Mouse (Mus musculus): ENCODE results near the gene Pja2.
"Not testable (repeated sequence)": the region's sequence is repeated elsewhere in the genome, so short reads cannot be mapped to it uniquely, and the experiment has no call there.

Pja2 gene

GRCm38 (mm10) chr17:64281368-64281767, 50.3 kb downstream of the Pja2 start:
- DNase-seq (ENCODE audit: low spot score in 2 of 2) = peak in 1 of 2 experiments; percentile 36

DNA sequence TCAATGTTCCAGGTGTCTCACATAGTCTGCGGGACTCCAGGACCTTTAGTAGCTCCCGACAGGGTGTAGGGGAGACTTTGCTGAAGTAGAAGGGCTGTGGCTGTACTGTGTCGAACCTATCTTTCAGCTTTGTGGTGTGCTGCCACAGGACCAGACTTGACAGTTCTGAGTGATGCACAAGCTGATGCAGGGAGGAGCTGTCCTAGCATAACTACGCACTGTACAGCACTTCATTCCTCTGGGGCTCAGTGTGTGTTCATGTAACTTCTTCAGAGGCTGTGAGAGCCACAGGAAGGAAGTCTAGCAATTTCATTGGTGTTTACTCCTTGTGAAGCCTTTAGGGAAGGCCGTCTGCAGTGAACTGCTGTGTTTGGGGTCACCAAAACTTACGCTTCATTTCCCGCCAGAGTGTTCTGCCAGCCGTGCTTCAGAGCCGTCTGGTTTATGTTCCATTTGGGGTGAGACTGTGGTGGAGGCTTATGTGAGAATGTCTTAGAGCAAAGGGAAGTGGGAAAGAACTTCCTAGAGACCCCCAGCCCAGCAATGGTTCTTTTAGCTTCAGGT, 54.0 kb downstream of the Pja2 start:
- DNase-seq (ENCODE audit: low spot score in 2 of 2) = no peak

DNA sequence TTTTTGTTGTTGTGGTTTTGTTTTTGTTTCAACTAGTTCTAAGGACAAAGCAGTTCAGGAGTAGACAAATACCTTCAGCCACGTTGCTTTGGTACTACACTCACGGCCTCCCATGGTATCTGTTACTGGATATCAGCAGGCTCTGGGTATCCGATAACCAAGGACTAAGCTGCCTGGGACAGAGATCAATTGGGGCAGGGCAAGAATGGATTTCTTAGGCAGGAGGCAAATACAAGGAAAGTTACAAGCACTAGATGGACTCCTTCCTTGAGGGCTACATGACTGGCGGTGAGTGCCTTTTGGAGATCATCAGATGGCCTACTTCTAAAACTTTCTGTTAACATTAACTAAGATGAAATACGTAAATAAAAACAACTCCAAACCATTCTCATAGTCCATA, 55.0 kb downstream of the Pja2 start:
- no peak for DNase-seq (ENCODE audit: low spot score in 2 of 2)

DNA sequence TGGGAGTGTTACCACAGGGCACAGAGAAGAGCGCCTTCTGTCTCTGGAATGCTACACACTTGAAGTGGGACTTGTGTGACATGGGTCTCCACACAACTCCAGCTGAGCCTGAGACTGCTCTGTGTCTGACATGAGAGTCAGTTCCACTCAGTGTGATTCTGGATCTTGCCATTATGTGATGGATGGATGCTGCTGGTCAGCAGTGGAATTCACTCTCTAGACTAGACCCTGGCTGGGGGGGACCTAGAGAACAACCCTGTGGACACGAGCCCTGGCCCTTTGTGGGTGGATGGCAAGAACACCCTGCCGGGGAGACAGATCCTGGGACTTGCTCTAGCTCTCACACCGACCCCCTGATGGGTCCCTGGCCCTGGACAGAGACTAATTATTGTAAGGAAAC, 56.5 kb downstream of the Pja2 start:
- no peak for DNase-seq (ENCODE audit: low spot score in 2 of 2)

DNA sequence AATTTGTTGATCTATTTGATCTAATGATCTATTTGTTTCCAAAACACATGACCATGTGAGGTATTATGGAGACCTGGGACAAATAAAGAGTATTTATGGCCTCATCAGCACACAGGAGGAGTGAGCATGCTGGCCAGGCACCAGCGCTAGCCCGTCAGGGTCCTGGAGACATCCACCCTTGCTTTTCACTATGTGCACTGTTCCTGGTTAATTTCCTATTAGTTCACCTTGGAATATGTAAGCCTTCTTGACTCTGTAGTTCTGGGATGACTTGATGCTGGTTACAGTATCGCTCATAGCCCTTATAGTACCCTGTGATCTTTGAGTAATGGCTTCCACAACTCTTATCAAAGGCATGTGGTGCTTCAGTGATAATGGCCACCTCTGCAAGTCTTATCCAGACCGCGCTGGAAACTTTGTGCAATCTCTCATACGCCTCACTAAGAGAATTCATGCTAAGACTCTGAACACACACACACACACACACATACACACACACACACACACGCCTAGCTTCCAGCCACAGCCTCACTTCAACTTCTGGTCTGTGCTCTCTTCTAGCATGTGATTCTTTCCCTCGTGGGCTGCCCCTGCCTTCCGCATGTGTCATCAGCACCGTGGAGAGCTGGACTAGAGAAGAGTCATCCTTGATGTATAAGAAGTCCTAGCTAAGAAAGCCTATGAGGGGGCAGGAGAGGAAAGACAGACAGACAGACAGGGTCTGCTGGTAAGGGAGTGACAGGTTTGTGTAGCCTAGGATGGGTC, 57.2 kb downstream of the Pja2 start:
- no peak for DNase-seq (ENCODE audit: low spot score in 2 of 2)

GRCm38 (mm10) chr17:64260571-64260970, 71.1 kb downstream of the Pja2 start:
- no peak for DNase-seq (ENCODE audit: low spot score in 2 of 2)

DNA sequence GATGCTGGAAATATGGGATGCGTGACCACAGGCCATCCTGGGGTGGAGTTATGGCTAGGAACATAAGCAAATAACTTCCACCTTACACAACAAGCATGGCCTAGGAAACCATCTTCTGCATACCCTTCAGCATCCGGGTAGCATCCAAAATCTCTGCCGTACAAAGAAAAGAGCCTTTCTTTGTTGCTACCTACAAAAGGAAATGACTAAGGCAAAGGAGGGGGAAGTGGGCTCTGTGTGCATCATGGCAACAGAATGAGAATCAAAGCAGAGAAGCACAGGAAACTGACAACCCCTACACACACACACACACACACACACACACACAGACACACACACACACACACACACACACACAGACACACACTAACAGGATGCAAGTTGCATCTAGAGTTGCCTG, 83.5 kb downstream of the Pja2 start:
- no peak for DNase-seq (ENCODE audit: low spot score in 2 of 2)

DNA sequence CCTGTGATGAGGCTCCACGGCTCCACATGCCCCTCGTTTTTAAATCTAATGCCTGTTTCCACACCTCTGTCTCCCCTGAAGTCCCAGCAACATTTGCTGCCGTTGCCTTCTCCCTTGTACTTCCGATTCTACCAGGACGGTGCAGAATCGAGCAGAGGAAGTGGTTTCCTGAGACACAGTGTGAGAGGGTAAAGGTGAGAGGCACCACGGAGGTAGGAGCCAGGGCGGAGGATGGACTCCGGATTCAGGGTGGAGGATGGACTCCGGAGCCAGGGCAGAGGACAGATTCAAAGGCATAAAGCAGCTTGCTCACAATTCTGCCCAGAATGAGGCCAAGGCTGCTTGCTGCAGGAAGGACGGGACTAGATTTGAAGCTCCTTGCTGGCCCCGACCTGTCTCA, 88.8 kb downstream of the Pja2 start:
- DNase-seq (ENCODE audit: low spot score in 2 of 2) = no peak

GRCm38 (mm10) chr17:64242310-64242859, 89.3 kb downstream of the Pja2 start:
- no peak for DNase-seq (ENCODE audit: low spot score in 2 of 2)

DNA sequence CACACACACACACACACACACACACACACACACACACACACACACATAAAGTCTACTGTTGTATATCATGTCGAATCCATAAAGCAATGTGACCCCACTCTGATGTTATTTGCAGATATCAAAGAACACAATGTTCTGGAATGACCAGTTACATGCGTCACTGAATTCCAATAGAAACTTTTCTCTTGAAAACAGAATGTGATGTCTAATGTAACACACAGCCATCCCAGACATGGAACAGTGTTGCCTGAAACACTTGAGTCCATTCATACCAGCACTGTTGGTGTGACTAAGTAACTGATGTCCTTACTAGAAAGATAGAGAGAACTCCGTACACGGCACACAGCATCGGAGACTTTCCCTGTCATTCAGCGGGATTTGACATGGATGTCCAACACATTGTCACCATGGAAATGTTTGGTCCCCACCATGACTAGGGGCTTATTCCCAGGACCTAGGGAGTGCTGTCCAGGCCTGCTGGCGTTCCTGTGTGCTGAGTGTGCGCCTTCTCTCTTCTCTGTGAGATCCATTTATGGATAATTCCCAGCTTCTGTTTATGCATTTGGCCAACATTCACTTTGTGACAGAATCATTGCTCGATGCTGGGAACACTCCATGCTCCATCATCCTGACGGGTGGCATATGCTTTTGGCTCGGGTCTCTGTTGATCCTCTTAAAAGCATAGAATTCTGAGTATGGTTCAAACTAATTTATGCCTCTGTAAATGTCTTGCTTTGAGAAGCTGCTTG, 90.0 kb downstream of the Pja2 start:
- DNase-seq (ENCODE audit: low spot score in 2 of 2) = no peak

GRCm38 (mm10) chr17:64232134-64232533, 99.6 kb downstream of the Pja2 start:
- peak in 1 of 2 experiments; percentile 4 for DNase-seq (ENCODE audit: low spot score in 2 of 2)

- DNase-seq (ENCODE audit: low spot score in 2 of 2) = not testable (repeated sequence)
Observed at GRCm38 (mm10) chr17:64231637-64232036, 100.1 kb downstream of the Pja2 start.

DNA sequence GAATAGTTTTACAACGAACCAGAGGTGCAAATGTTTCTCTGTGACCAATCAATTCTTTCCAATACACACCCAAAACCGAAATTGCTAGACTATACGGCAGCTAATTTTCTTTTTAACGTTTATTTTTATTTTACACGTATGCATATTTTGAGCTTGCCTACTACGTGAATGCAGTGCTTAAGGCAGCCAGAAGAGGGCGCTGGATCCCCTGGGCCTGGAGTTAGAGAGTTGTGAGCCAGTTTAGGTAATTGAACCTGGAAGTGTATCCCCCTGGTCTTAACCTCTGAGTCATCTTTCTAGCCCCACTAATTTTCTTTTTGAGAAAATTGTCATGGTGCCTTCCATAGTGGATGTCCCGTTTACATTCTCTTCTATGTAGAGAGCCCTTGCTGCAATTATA, 100.5 kb downstream of the Pja2 start:
- DNase-seq (ENCODE audit: low spot score in 2 of 2) = no peak
